Mouse (Mus musculus): ENCODE measurements around the gene Cabp1. TPM values are rescaled to one million over a fixed set of nuclear protein-coding genes. Genes with fewer than 3 reads are reported as not detected.
A peak's percentile ranks its signal among the peaks of the same experiment; 100 is the strongest.

The Cabp1 gene
- total RNA-seq (2021), result 100 to 1,000 TPM; 107 to 115 TPM
- long read RNA-seq, experiment 1, transcript Cabp1-204 (6 exons, 1,621 nt), result major isoform, 64 of 77 reads
- long read RNA-seq, experiment 1, partial matches to known transcripts, result 7 of 77 reads
- long read RNA-seq, experiment 1, other reads (novel, unspliced or antisense), result 6 of 77 reads
- long read RNA-seq, experiment 2, transcript Cabp1-204 (6 exons, 1,621 nt), result major isoform, 88 of 96 reads
- long read RNA-seq, experiment 2, partial matches to known transcripts, result 6 of 96 reads
- long read RNA-seq, experiment 2, other reads (novel, unspliced or antisense), result 1 of 96 reads

GRCm38 (mm10) chr5:115193669-115194625 is at the start of gene Cabp1:
TSS of gene Cabp1 (minus strand) at chr5:115194381.
- DNase-seq (ENCODE audit: low spot score in 2 of 2), result peak in 1 of 2 experiments; percentile 69

GRCm38 (mm10) chr5:115240191-115240590 is 46.0 kb upstream of the Cabp1 start:
- DNase-seq (ENCODE audit: low spot score in 2 of 2), result no peak

GRCm38 (mm10) chr5:115238729-115239195 is 44.6 kb upstream of the Cabp1 start:
- no peak for DNase-seq (ENCODE audit: low spot score in 2 of 2)

GRCm38 (mm10) chr5:115237803-115238728 is 43.9 kb upstream of the Cabp1 start:
- DNase-seq (ENCODE audit: low spot score in 2 of 2), result peak; percentile 86 to 93

GRCm38 (mm10) chr5:115235786-115236263 is 41.6 kb upstream of the Cabp1 start, which contains the start of gene Pop5:
TSS of gene Pop5 (plus strand) at chr5:115235836.
- peak; percentile 91 to 92 for DNase-seq (ENCODE audit: low spot score in 2 of 2)

GRCm38 (mm10) chr5:115235323-115235771 is 41.2 kb upstream of the Cabp1 start:
- peak; percentile 62 to 64 for DNase-seq (ENCODE audit: low spot score in 2 of 2)

- no peak for DNase-seq (ENCODE audit: low spot score in 2 of 2)
These were observed 40.3 kb upstream of the Cabp1 start for GRCm38 (mm10) chr5:115234519-115234918.

- DNase-seq (ENCODE audit: low spot score in 2 of 2), result no peak
These were observed 39.0 kb upstream of the Cabp1 start for GRCm38 (mm10) chr5:115233031-115233780.

GRCm38 (mm10) chr5:115232516-115232915 is 38.3 kb upstream of the Cabp1 start:
- DNase-seq (ENCODE audit: low spot score in 2 of 2), result no peak

GRCm38 (mm10) chr5:115231552-115232120 is 37.5 kb upstream of the Cabp1 start:
- DNase-seq (ENCODE audit: low spot score in 2 of 2), result no peak

GRCm38 (mm10) chr5:115230830-115231551 is 36.8 kb upstream of the Cabp1 start:
- DNase-seq (ENCODE audit: low spot score in 2 of 2), result no peak

GRCm38 (mm10) chr5:115222485-115222884 is 28.3 kb upstream of the Cabp1 start:
- no peak for DNase-seq (ENCODE audit: low spot score in 2 of 2)

GRCm38 (mm10) chr5:115220931-115221640 is 26.9 kb upstream of the Cabp1 start:
- DNase-seq (ENCODE audit: low spot score in 2 of 2), result no peak

- DNase-seq (ENCODE audit: low spot score in 2 of 2), result no peak
These were observed 23.8 kb upstream of the Cabp1 start for GRCm38 (mm10) chr5:115217998-115218397.

GRCm38 (mm10) chr5:115215273-115216185 is 21.3 kb upstream of the Cabp1 start:
- DNase-seq (ENCODE audit: low spot score in 2 of 2), result no peak

- no peak for DNase-seq (ENCODE audit: low spot score in 2 of 2)
These were observed 20.7 kb upstream of the Cabp1 start for GRCm38 (mm10) chr5:115214864-115215263.

- DNase-seq (ENCODE audit: low spot score in 2 of 2), result no peak
These were observed 18.7 kb upstream of the Cabp1 start for GRCm38 (mm10) chr5:115212861-115213260.
